In genomic region chr1:15959578-15959977, GRCm38 (mm10) we compare ENCODE assay signal across 13 mouse cellular contexts.
"Had no signal": no experiment of that assay in that cellular context is flagged by ENCODE, and none has a peak within 500 bp of the region (broad histone marks: within the 10 kb centered on the region; RNA-seq: fewer than 3 reads in every experiment).

No protein-coding gene starts in this region.

- H3K4me3 ChIP-seq: megakaryocyte, embryonic 14.5 days; midbrain, embryonic 13.5 days; midbrain, embryonic 15.5 days; neural tube, embryonic 12.5 days; stomach, embryonic 15.5 days had no signal

- ATAC-seq: midbrain, embryonic 13.5 days; midbrain, embryonic 15.5 days had no signal

- H3K36me3 ChIP-seq: midbrain, embryonic 13.5 days; midbrain, embryonic 15.5 days; neural tube, embryonic 12.5 days; stomach, embryonic 15.5 days had no signal

- DNase-seq: lung, adult 18-20 months; lung, embryonic 14.5 days; lung, postnatal 10 days; lung, postnatal 36 days; right cerebral cortex, postnatal 14 days; thymus, adult 2 months; thymus, postnatal 25 days; thymus, postnatal 4 days had no signal

- H3K27me3 ChIP-seq: megakaryocyte, embryonic 14.5 days; midbrain, embryonic 13.5 days; midbrain, embryonic 15.5 days; neural tube, embryonic 12.5 days; stomach, embryonic 15.5 days had no signal
